13 mouse cellular contexts compared by ENCODE assay signal in the genomic region with DNA sequence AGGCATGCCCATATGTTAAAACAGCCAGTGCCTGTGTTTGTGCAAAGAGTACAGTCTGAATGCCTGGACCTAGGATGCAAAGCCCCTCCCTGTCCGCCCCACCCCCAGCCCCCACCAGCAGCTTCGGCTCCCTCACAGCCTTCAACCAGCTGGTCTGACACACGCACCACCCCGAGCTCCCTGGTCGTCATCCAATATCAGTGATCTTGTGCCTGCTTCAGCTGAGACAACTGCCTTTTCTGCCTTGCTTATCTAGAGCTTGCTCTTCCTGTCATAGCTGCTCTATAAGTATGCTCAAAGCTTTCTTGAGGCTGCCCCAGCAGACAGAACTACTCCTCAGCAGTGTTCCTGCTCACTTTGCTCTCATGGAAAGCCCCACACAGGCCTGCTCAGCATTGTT. TPM values are rescaled to one million over a fixed set of nuclear protein-coding genes. Genes with fewer than 3 reads are reported as not detected.
DNase-seq lines count a peak whose midpoint lies in the region; ATAC-seq and TF ChIP-seq lines count a peak whose summit lies in the region.
"Had no signal": no experiment of that assay in that cellular context is flagged by ENCODE, and none has a peak within 500 bp of the region (broad histone marks: within the 10 kb centered on the region; RNA-seq: fewer than 3 reads in every experiment).

No protein-coding gene starts in this region.

- H3K27ac ChIP-seq in embryonic facial prominence, embryonic 14.5 days (replicated peaks; ENCODE audit: low read depth, low read length): no peak overlapping the region
- H3K27ac ChIP-seq in embryonic facial prominence, embryonic 10.5 days (replicated peaks): no peak overlapping the region
- H3K27ac ChIP-seq in kidney, embryonic 16.5 days (ENCODE audit: low read length): peak overlapping the region; percentile 55; the same call in 1 of the 2 replicates
- H3K27ac ChIP-seq in stomach, embryonic 14.5 days (ENCODE audit: low read length): no peak overlapping the region
- H3K27ac ChIP-seq in stomach, postnatal 0 days (replicated peaks): no peak overlapping the region
- H3K27ac ChIP-seq in stomach, embryonic 15.5 days: peak overlapping the region; percentile 31; the same call in 1 of the 2 replicates
- H3K27ac ChIP-seq: embryonic facial prominence, embryonic 15.5 days; midbrain, embryonic 15.5 days had no signal

- no peak for ATAC-seq in embryonic facial prominence, embryonic 14.5 days (ENCODE audit: low read depth)
- ATAC-seq in kidney, embryonic 16.5 days (ENCODE audit: low FRiP score, low TSS enrichment): no peak
- ATAC-seq in stomach, embryonic 14.5 days (ENCODE audit: insufficient number of reproducible peaks, insufficient read depth, low FRiP score, low read depth): peak; percentile 48; the same call in 1 of the 2 replicates
- ATAC-seq in stomach, postnatal 0 days (ENCODE audit: low FRiP score, low TSS enrichment): no peak
- ATAC-seq in stomach, embryonic 15.5 days (ENCODE audit: insufficient read depth, low FRiP score, low read depth): peak; percentile 48; the same call in 1 of the 2 replicates
- ATAC-seq: midbrain, embryonic 15.5 days had no signal

- no peaks in the 10 kb centered on the region for H3K9me3 ChIP-seq in embryonic facial prominence, embryonic 14.5 days (ENCODE audit: control insufficient read depth, low read length)
- no peaks in the 10 kb centered on the region for H3K9me3 ChIP-seq in embryonic facial prominence, embryonic 10.5 days
- H3K9me3 ChIP-seq in kidney, embryonic 16.5 days (ENCODE audit: low read length): no peaks in the 10 kb centered on the region
- no peaks in the 10 kb centered on the region for H3K9me3 ChIP-seq in stomach, embryonic 14.5 days (ENCODE audit: control insufficient read depth, low read depth, low read length)
- H3K9me3 ChIP-seq in stomach, postnatal 0 days (ENCODE audit: control insufficient read depth, low read length): no peaks in the 10 kb centered on the region
- no peaks in the 10 kb centered on the region for H3K9me3 ChIP-seq in stomach, embryonic 15.5 days
- H3K9me3 ChIP-seq: embryonic facial prominence, embryonic 15.5 days; midbrain, embryonic 15.5 days had no signal

- no peak overlapping the region for H3K4me3 ChIP-seq in embryonic facial prominence, embryonic 14.5 days (ENCODE audit: low read depth, low read length)
- H3K4me3 ChIP-seq in embryonic facial prominence, embryonic 10.5 days: no peak overlapping the region
- H3K4me3 ChIP-seq in kidney, embryonic 16.5 days (ENCODE audit: low read length): no peak overlapping the region
- H3K4me3 ChIP-seq in stomach, embryonic 14.5 days (ENCODE audit: low read depth, low read length): no peak overlapping the region
- no peak overlapping the region for H3K4me3 ChIP-seq in stomach, postnatal 0 days (ENCODE audit: low read depth, low read length)
- H3K4me3 ChIP-seq in stomach, embryonic 15.5 days (replicated peaks): no peak overlapping the region
- H3K4me3 ChIP-seq: embryonic facial prominence, embryonic 15.5 days; midbrain, embryonic 15.5 days had no signal

- no peaks in the 10 kb centered on the region for H3K4me1 ChIP-seq in embryonic facial prominence, embryonic 14.5 days (ENCODE audit: control insufficient read depth, insufficient read depth, low read length)
- H3K4me1 ChIP-seq in embryonic facial prominence, embryonic 10.5 days: peaks cover 5% of the 10 kb centered on the region; the same call in 1 of the 2 replicates
- H3K4me1 ChIP-seq in kidney, embryonic 16.5 days (ENCODE audit: insufficient read depth, low read length): peaks cover 15% of the 10 kb centered on the region
- peaks cover 12% of the 10 kb centered on the region; the same call in 1 of the 2 replicates for H3K4me1 ChIP-seq in stomach, embryonic 14.5 days (ENCODE audit: control insufficient read depth, insufficient read depth, low read length)
- peaks cover 6% of the 10 kb centered on the region for H3K4me1 ChIP-seq in stomach, postnatal 0 days (replicated peaks; ENCODE audit: control insufficient read depth, insufficient read depth)
- peaks cover 7% of the 10 kb centered on the region; the same call in 1 of the 2 replicates for H3K4me1 ChIP-seq in stomach, embryonic 15.5 days

- peak; percentile 24 for DNase-seq in embryonic facial prominence, embryonic 14.5 days (ENCODE audit: low spot score)
- DNase-seq in embryonic facial prominence, embryonic 10.5 days (ENCODE audit: low spot score): no peak
- no peak for DNase-seq in kidney, postnatal 25 days
- no peak for DNase-seq in stomach, postnatal 0 days (ENCODE audit: low spot score)
- DNase-seq in thymus, postnatal 4 days: no peak
- DNase-seq: adrenal gland, postnatal 25 days; kidney, adult 2 months had no signal

- H3K27me3 ChIP-seq in embryonic facial prominence, embryonic 14.5 days (replicated peaks; ENCODE audit: control insufficient read depth, insufficient read depth, low read length): no peaks in the 10 kb centered on the region
- H3K27me3 ChIP-seq in embryonic facial prominence, embryonic 10.5 days (replicated peaks; ENCODE audit: low read depth, poor library complexity, severe bottlenecking): no peaks in the 10 kb centered on the region
- H3K27me3 ChIP-seq in kidney, embryonic 16.5 days (ENCODE audit: insufficient read depth, low read length): no peaks in the 10 kb centered on the region
- H3K27me3 ChIP-seq in stomach, embryonic 14.5 days (ENCODE audit: control insufficient read depth, insufficient read depth, low read length): no peaks in the 10 kb centered on the region
- no peaks in the 10 kb centered on the region for H3K27me3 ChIP-seq in stomach, postnatal 0 days (ENCODE audit: control insufficient read depth, insufficient read depth, low read length)
- H3K27me3 ChIP-seq in stomach, embryonic 15.5 days (replicated peaks): no peaks in the 10 kb centered on the region
- H3K27me3 ChIP-seq: embryonic facial prominence, embryonic 15.5 days; midbrain, embryonic 15.5 days had no signal

- no peak for TF ChIP-seq EP300 in stomach, postnatal 0 days (optimal IDR thresholded peaks at IDR 0.05)

- no peak overlapping the region for H3K9ac ChIP-seq in embryonic facial prominence, embryonic 14.5 days (ENCODE audit: low read depth, low read length)
- H3K9ac ChIP-seq in kidney, embryonic 16.5 days (replicated peaks; ENCODE audit: low read length): no peak overlapping the region
- no peak overlapping the region for H3K9ac ChIP-seq in stomach, embryonic 14.5 days (replicated peaks; ENCODE audit: low read depth, low read length)
- H3K9ac ChIP-seq in stomach, postnatal 0 days (ENCODE audit: low read length): no peak overlapping the region
- H3K9ac ChIP-seq in stomach, embryonic 15.5 days: no peak overlapping the region
- H3K9ac ChIP-seq: embryonic facial prominence, embryonic 15.5 days; midbrain, embryonic 15.5 days had no signal

- 29% methylated on average over 5 of the region's 5 CpGs for WGBS in embryonic facial prominence, embryonic 14.5 days
- 58% methylated on average over 5 of the region's 5 CpGs for WGBS in embryonic facial prominence, embryonic 10.5 days
- 24% methylated on average over 5 of the region's 5 CpGs for WGBS in kidney, embryonic 16.5 days
- 15% methylated on average over 5 of the region's 5 CpGs for WGBS in stomach, embryonic 14.5 days
- WGBS in stomach, postnatal 0 days: 16% methylated on average over 5 of the region's 5 CpGs
- 24% methylated on average over 5 of the region's 5 CpGs for WGBS in stomach, embryonic 15.5 days

- H3K36me3 ChIP-seq in embryonic facial prominence, embryonic 14.5 days (ENCODE audit: control insufficient read depth, insufficient read depth, low read length): no peaks in the 10 kb centered on the region
- H3K36me3 ChIP-seq in embryonic facial prominence, embryonic 10.5 days (replicated peaks): no peaks in the 10 kb centered on the region
- H3K36me3 ChIP-seq in kidney, embryonic 16.5 days (ENCODE audit: insufficient read depth, low read length): no peaks in the 10 kb centered on the region
- H3K36me3 ChIP-seq in stomach, embryonic 14.5 days (ENCODE audit: control insufficient read depth, insufficient read depth, low read length): no peaks in the 10 kb centered on the region
- no peaks in the 10 kb centered on the region for H3K36me3 ChIP-seq in stomach, postnatal 0 days (ENCODE audit: control insufficient read depth, insufficient read depth, low read length)
- no peaks in the 10 kb centered on the region for H3K36me3 ChIP-seq in stomach, embryonic 15.5 days
- H3K36me3 ChIP-seq: embryonic facial prominence, embryonic 15.5 days; midbrain, embryonic 15.5 days had no signal

- H3K4me2 ChIP-seq in embryonic facial prominence, embryonic 14.5 days (ENCODE audit: low read depth, low read length): no peak overlapping the region
- H3K4me2 ChIP-seq in kidney, embryonic 16.5 days (replicated peaks; ENCODE audit: low read depth, low read length): no peak overlapping the region
- H3K4me2 ChIP-seq in stomach, embryonic 14.5 days (replicated peaks; ENCODE audit: low read depth, low read length): no peak overlapping the region
- no peak overlapping the region for H3K4me2 ChIP-seq in stomach, postnatal 0 days (replicated peaks; ENCODE audit: low read depth)
- no peak overlapping the region for H3K4me2 ChIP-seq in stomach, embryonic 15.5 days
- H3K4me2 ChIP-seq: embryonic facial prominence, embryonic 15.5 days; midbrain, embryonic 15.5 days had no signal

- no peak for TF ChIP-seq CTCF in stomach, postnatal 0 days (IDR thresholded peaks at IDR 0.05; ENCODE audit: low read depth)

RNA-seq across cellular contexts. Expression of gene Nobox, which starts 13.4 kb away (rescaled TPM):
- not detected in 2 replicates for polyA plus RNA-seq in embryonic facial prominence, embryonic 14.5 days (2014; fragmentation: Nextera tagmentation; extraction: Ambion mirVana)
- not detected in 2 replicates for polyA plus RNA-seq in embryonic facial prominence, embryonic 10.5 days (2016; fragmentation: Nextera tagmentation; extraction: Ambion mirVana)
- polyA plus RNA-seq in kidney, embryonic 16.5 days (2015; fragmentation: Nextera tagmentation; extraction: Ambion mirVana): 0.19 TPM in 1 of 2 replicates, not detected in the other
- not detected in 2 replicates for polyA plus RNA-seq in stomach, embryonic 14.5 days (2014; fragmentation: Nextera tagmentation; extraction: Ambion mirVana)
- not detected in 2 replicates for polyA plus RNA-seq in stomach, postnatal 0 days (2015; fragmentation: Nextera tagmentation; extraction: Ambion mirVana)
- polyA plus RNA-seq in stomach, embryonic 15.5 days (2015; fragmentation: Nextera tagmentation; extraction: Ambion mirVana): 0.06 TPM in 1 of 2 replicates, not detected in the other
- polyA plus RNA-seq: embryonic facial prominence, embryonic 15.5 days; gonadal fat pad, adult 2 months; midbrain, embryonic 15.5 days had no signal

RNA-seq across cellular contexts. Expression of gene Arhgef5, which starts 30.5 kb away (rescaled TPM):
- polyA plus RNA-seq in embryonic facial prominence, embryonic 14.5 days (2014; fragmentation: Nextera tagmentation; extraction: Ambion mirVana): 9.8 TPM in 2 replicates
- 7.4 and 7.8 TPM in 2 replicates for polyA plus RNA-seq in embryonic facial prominence, embryonic 10.5 days (2016; fragmentation: Nextera tagmentation; extraction: Ambion mirVana)
- polyA plus RNA-seq in kidney, embryonic 16.5 days (2015; fragmentation: Nextera tagmentation; extraction: Ambion mirVana): 17.0 and 19.2 TPM in 2 replicates
- polyA plus RNA-seq in stomach, embryonic 14.5 days (2014; fragmentation: Nextera tagmentation; extraction: Ambion mirVana): 17.6 and 20.1 TPM in 2 replicates
- 13.4 and 15.8 TPM in 2 replicates for polyA plus RNA-seq in stomach, postnatal 0 days (2015; fragmentation: Nextera tagmentation; extraction: Ambion mirVana)
- polyA plus RNA-seq in stomach, embryonic 15.5 days (2015; fragmentation: Nextera tagmentation; extraction: Ambion mirVana): 17.1 and 18.4 TPM in 2 replicates

Comparison
In these comparisons a context has a peak if more than half of its experiments do, and no peak if none do; other contexts are left out.
1. ATAC-seq: peak in stomach, embryonic 14.5 days (single experiment) and stomach, embryonic 15.5 days (single experiment); none in embryonic facial prominence, embryonic 14.5 days (single experiment), kidney, embryonic 16.5 days (single experiment) and stomach, postnatal 0 days (single experiment).
2. H3K27ac ChIP-seq: peak in kidney, embryonic 16.5 days (single experiment) and stomach, embryonic 15.5 days (single experiment); none in embryonic facial prominence, embryonic 14.5 days (single experiment), embryonic facial prominence, embryonic 10.5 days (single experiment), stomach, embryonic 14.5 days (single experiment) and stomach, postnatal 0 days (single experiment).